Mouse (Mus musculus) kidney, adult 2 months (tissue): Measurements from ENCODE around the gene Fbxo46. TPM values are rescaled to one million over a fixed set of nuclear protein-coding genes. Genes with fewer than 3 reads are reported as not detected.

Experiments used
- DNase-seq: peaks from one replicate; pipeline ENCODE4 v3.0.0; 2021
- H3K27ac ChIP-seq: fragments of 200-500 bp; 2 replicates; pipeline ENCODE4 v1.5.1; 2012; ENCODE audit warnings: low read depth, low read length, control low read depth, inconsistent platforms; ENCODE audit not compliant: insufficient read depth
- H3K27me3 ChIP-seq: fragments of 200-500 bp; replicated peaks from 2 replicates; pipeline ENCODE4 v1.6.1; 2012; ENCODE audit warnings: mild to moderate bottlenecking, moderate library complexity, low read length, inconsistent platforms; ENCODE audit not compliant: control insufficient read depth, insufficient read depth
- H3K36me3 ChIP-seq: fragments of 200-500 bp; 2 replicates; pipeline ENCODE4 v1.6.1; 2012; ENCODE audit warnings: mild to moderate bottlenecking, moderate library complexity, low read length, inconsistent platforms; ENCODE audit not compliant: control insufficient read depth, insufficient read depth
- H3K4me1 ChIP-seq: fragments of 200-500 bp; 2 replicates; pipeline ENCODE4 v1.6.1; 2011; ENCODE audit warnings: low read length; ENCODE audit not compliant: control insufficient read depth, insufficient read depth
- H3K4me3 ChIP-seq: fragments of 200-500 bp; 2 replicates; pipeline ENCODE4 v1.5.1; 2011; ENCODE audit warnings: mild to moderate bottlenecking, low read depth, low read length, control low read depth; ENCODE audit not compliant: insufficient read depth
- CTCF ChIP-seq: fragments of 200-500 bp; conservative IDR thresholded peaks from 2 replicates; pipeline ENCODE4 v1.5.1; 2011; ENCODE audit warnings: low read depth, mild to moderate bottlenecking, control low read depth, low read length, moderate library complexity, mixed read lengths; ENCODE audit not compliant: insufficient read depth, insufficient read length
- POLR2A ChIP-seq: fragments of 200-500 bp; IDR thresholded peaks from one replicate; pipeline ENCODE4 v1.6.1; 2011; ENCODE audit warnings: low read depth, low read length, control low read depth
- WGBS: fragments of 180-500 bp; shearing (Covaris S2); methylation state at CpG from one replicate; pipeline ENCODE4 v1.1.7; 2018; 5-methylcytosine and 5-hydroxymethylcytosine counted together
- polyA plus RNA-seq: library from polyadenylated mRNA; depleted of rRNA; stranded (reverse); fragments of >200 nt; gene quantifications from 2 replicates; pipeline ENCODE4 v1.2.3, GENCODE M21; 2012

The Fbxo46 gene
- polyA plus RNA-seq, 1 experiment: 9.2 TPM

DNA sequence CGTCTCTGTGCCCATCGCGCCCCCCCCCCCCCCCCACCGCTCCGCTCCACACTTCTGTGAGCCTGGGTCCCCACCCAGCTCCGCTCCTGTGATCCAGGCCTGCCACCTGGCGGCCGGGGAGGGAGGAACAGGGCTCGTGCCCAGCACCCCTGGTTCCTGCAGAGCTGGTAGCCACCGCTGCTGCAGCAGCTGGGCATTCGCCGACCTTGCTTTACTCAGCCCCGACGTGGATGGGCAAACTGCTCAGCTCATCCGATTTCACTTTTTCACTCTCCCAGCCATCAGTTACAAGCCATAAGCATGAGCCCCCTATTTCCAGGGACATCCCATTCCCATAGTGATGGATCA lies 26.5 kb upstream of the Fbxo46 start:
- Histone ChIP-seq H3K4me3 (peak overlapping the region; percentile 35), H3K4me1 (no peaks in the 10 kb centered on the region), H3K27me3 (no peaks in the 10 kb centered on the region), H3K27ac (peak overlapping the region; percentile 17; the same call in 1 of the 2 replicates), H3K36me3 (no peaks in the 10 kb centered on the region)
- peak; percentile 91 for DNase-seq
- under 1% methylated on average over 15 of the region's 15 CpGs for WGBS
- TF ChIP-seq POLR2A: no peak
- peak; percentile 81 for TF ChIP-seq CTCF

GRCm38 (mm10) chr7:19093537-19094385 lies 25.9 kb upstream of the Fbxo46 start:
- H3K27me3 ChIP-seq: no peaks in the 10 kb centered on the region
- under 1% methylated on average over 45 of the region's 45 CpGs for WGBS
- peak; percentile 69 for TF ChIP-seq POLR2A
- no peak for TF ChIP-seq CTCF
- H3K27ac ChIP-seq: peak overlapping the region; percentile 95
- no peaks in the 10 kb centered on the region for H3K36me3 ChIP-seq
- peak; percentile 99 for DNase-seq
- H3K4me1 ChIP-seq: no peaks in the 10 kb centered on the region
- peak overlapping the region; percentile 75 for H3K4me3 ChIP-seq

DNA sequence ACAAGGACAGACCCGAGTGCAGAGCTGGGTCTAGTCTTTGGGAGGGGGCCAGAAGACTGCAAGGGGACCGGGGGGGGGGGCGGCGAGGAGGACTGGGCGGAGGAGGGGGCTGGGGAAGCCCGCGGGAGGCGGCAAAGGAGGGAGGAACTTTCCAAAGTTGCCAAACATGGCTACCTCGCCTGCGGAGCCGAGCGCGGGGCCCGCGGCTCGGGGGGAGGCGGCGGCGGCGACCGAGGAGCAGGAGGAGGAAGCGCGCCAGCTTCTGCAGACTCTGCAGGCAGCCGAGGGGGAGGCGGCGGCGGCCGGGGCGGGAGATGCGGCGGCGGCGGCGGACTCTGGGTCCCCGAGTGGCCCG lies 25.2 kb upstream of the Fbxo46 start, which contains the start of gene Six5:
Six5 (plus strand) TSS at position 124 of the 355 bp plus-strand sequence.
- WGBS: 2% methylated on average over 27 of the region's 36 CpGs
- H3K27ac ChIP-seq: peak within 1 kb of the TSS; percentile 95
- no peaks in the 10 kb centered on the region for H3K27me3 ChIP-seq
- no peaks in the 10 kb centered on the region for H3K4me1 ChIP-seq
- no peaks in the 10 kb centered on the region for H3K36me3 ChIP-seq
- no peak for TF ChIP-seq CTCF
- no peak for TF ChIP-seq POLR2A
- DNase-seq: no peak
- H3K4me3 ChIP-seq: peak within 1 kb of the TSS; percentile 75

- no peaks in the 10 kb centered on the region for H3K36me3 ChIP-seq
- no peaks in the 10 kb centered on the region for H3K4me1 ChIP-seq
- peak; percentile 62 for DNase-seq
- no peaks in the 10 kb centered on the region for H3K27me3 ChIP-seq
- no peak for TF ChIP-seq POLR2A
- peak overlapping the region; percentile 72 for H3K27ac ChIP-seq
- under 1% methylated on average over 87 of the region's 87 CpGs for WGBS
- H3K4me3 ChIP-seq: peak overlapping the region; percentile 75
Observed at GRCm38 (mm10) chr7:19094826-19095750, 24.6 kb upstream of the Fbxo46 start.

GRCm38 (mm10) chr7:19095751-19096110 lies 23.9 kb upstream of the Fbxo46 start:
- H3K27ac ChIP-seq: no peak overlapping the region
- DNase-seq: peak; percentile 66
- TF ChIP-seq CTCF (no peak), POLR2A (no peak)
- peak overlapping the region; percentile 75 for H3K4me3 ChIP-seq
- no peaks in the 10 kb centered on the region for H3K27me3 ChIP-seq
- no peaks in the 10 kb centered on the region for H3K4me1 ChIP-seq
- H3K36me3 ChIP-seq: no peaks in the 10 kb centered on the region
- WGBS: 5% methylated on average over 19 of the region's 19 CpGs

- no peak for DNase-seq
- TF ChIP-seq POLR2A: no peak
- no peak for TF ChIP-seq CTCF
Observed at GRCm38 (mm10) chr7:19096421-19096976, 23.2 kb upstream of the Fbxo46 start.

More at GRCm38 (mm10) chr7:19096421-19096976, 23.2 kb upstream of the Fbxo46 start:
- H3K27ac ChIP-seq: no peak overlapping the region
- H3K36me3 ChIP-seq: no peaks in the 10 kb centered on the region
- no peak overlapping the region for H3K4me3 ChIP-seq
- H3K27me3 ChIP-seq: no peaks in the 10 kb centered on the region
- WGBS: 83% methylated on average over 5 of the region's 5 CpGs
- H3K4me1 ChIP-seq: no peaks in the 10 kb centered on the region
